Mouse (Mus musculus): Measurements from ENCODE around the gene Slc10a1. TPM values are rescaled to one million over a fixed set of nuclear protein-coding genes. Genes with fewer than 3 reads are reported as not detected.

Slc10a1 gene
- polyA plus RNA-seq, 1 experiment from 2014 or later: 0.87 TPM

- no peak overlapping the region for H3K4me2 ChIP-seq
- no peak overlapping the region for H3K4me3 ChIP-seq (ENCODE audit: low read depth, low read length)
- H3K9ac ChIP-seq (ENCODE audit: low read depth, low read length): no peak overlapping the region
- 79% methylated on average over 3 of the region's 3 CpGs for WGBS (ENCODE audit: insufficient replicate concordance)
- no peak overlapping the region for H3K27ac ChIP-seq (ENCODE audit: low read depth, low read length)
- H3K36me3 ChIP-seq (ENCODE audit: control insufficient read depth, insufficient read depth, low read length): no peaks in the 10 kb centered on the region
- H3K9me3 ChIP-seq (replicated peaks; ENCODE audit: control insufficient read depth, low read length): no peaks in the 10 kb centered on the region
- no peak for ATAC-seq (replicated peaks; ENCODE audit: insufficient number of reproducible peaks, low FRiP score, low TSS enrichment)
- H3K27me3 ChIP-seq (ENCODE audit: control insufficient read depth, insufficient read depth, low read length): no peaks in the 10 kb centered on the region
- no peaks in the 10 kb centered on the region for H3K4me1 ChIP-seq (ENCODE audit: control insufficient read depth, insufficient read depth, low read length)
These were observed 36.9 kb downstream of the Slc10a1 start for GRCm38 (mm10) chr12:80931402-80932140.

- H3K27me3 ChIP-seq (ENCODE audit: control insufficient read depth, insufficient read depth, low read length): no peaks in the 10 kb centered on the region
- H3K4me1 ChIP-seq (ENCODE audit: control insufficient read depth, insufficient read depth, low read length): no peaks in the 10 kb centered on the region
- ATAC-seq (replicated peaks; ENCODE audit: insufficient number of reproducible peaks, low FRiP score, low TSS enrichment): no peak
- H3K4me3 ChIP-seq (ENCODE audit: low read depth, low read length): no peak overlapping the region
- 76% methylated on average over 7 of the region's 7 CpGs for WGBS (ENCODE audit: insufficient replicate concordance)
- no peak overlapping the region for H3K9ac ChIP-seq (ENCODE audit: low read depth, low read length)
- no peak overlapping the region for H3K27ac ChIP-seq (ENCODE audit: low read depth, low read length)
- no peaks in the 10 kb centered on the region for H3K36me3 ChIP-seq (ENCODE audit: control insufficient read depth, insufficient read depth, low read length)
- no peak overlapping the region for H3K4me2 ChIP-seq
- H3K9me3 ChIP-seq (replicated peaks; ENCODE audit: control insufficient read depth, low read length): no peaks in the 10 kb centered on the region
These were observed 38.4 kb downstream of the Slc10a1 start for GRCm38 (mm10) chr12:80930141-80930540.

- H3K4me1 ChIP-seq (ENCODE audit: control insufficient read depth, insufficient read depth, low read length): no peaks in the 10 kb centered on the region
- no peak overlapping the region for H3K4me3 ChIP-seq (ENCODE audit: low read depth, low read length)
- H3K27me3 ChIP-seq (ENCODE audit: control insufficient read depth, insufficient read depth, low read length): no peaks in the 10 kb centered on the region
- no peak for ATAC-seq (replicated peaks; ENCODE audit: insufficient number of reproducible peaks, low FRiP score, low TSS enrichment)
- no peak overlapping the region for H3K9ac ChIP-seq (ENCODE audit: low read depth, low read length)
- H3K9me3 ChIP-seq (replicated peaks; ENCODE audit: control insufficient read depth, low read length): no peaks in the 10 kb centered on the region
- no peak overlapping the region for H3K27ac ChIP-seq (ENCODE audit: low read depth, low read length)
- H3K36me3 ChIP-seq (ENCODE audit: control insufficient read depth, insufficient read depth, low read length): no peaks in the 10 kb centered on the region
- H3K4me2 ChIP-seq: no peak overlapping the region
- 79% methylated on average over 3 of the region's 3 CpGs for whole genome bisulfite sequencing (ENCODE audit: insufficient replicate concordance)
These were observed 39.6 kb downstream of the Slc10a1 start for GRCm38 (mm10) chr12:80928881-80929280.

DNA sequence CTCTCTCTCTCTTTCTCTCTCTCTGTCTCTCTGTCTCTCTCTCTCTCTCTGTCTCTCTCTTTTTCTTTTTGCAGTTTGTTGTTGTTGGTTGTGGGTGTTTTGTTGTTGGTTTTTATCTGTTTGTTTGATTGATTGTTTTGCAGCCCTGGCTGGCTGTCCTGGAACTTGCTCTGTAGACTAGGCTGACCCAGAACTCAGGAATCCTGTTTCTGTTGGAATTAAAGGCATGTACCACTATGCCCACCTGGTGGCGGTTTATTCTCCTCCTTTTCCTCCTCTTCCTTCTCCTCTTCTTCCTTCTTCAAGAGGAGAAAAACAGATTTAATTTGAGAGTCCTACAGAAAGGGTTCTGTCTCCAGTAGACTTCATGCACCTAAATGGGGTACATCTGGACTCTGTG, 41.0 kb downstream of the Slc10a1 start:
- no peaks in the 10 kb centered on the region for H3K4me1 ChIP-seq (ENCODE audit: control insufficient read depth, insufficient read depth, low read length)
- H3K4me2 ChIP-seq: no peak overlapping the region
- ATAC-seq (replicated peaks; ENCODE audit: insufficient number of reproducible peaks, low FRiP score, low TSS enrichment): no peak
- H3K9me3 ChIP-seq (replicated peaks; ENCODE audit: control insufficient read depth, low read length): no peaks in the 10 kb centered on the region
- H3K36me3 ChIP-seq (ENCODE audit: control insufficient read depth, insufficient read depth, low read length): no peaks in the 10 kb centered on the region
- no peak overlapping the region for H3K9ac ChIP-seq (ENCODE audit: low read depth, low read length)
- WGBS (ENCODE audit: insufficient replicate concordance): 58% methylated on average over 1 of the region's 1 CpGs
- H3K27ac ChIP-seq (ENCODE audit: low read depth, low read length): no peak overlapping the region
- H3K27me3 ChIP-seq (ENCODE audit: control insufficient read depth, insufficient read depth, low read length): no peaks in the 10 kb centered on the region
- H3K4me3 ChIP-seq (ENCODE audit: low read depth, low read length): no peak overlapping the region

DNA sequence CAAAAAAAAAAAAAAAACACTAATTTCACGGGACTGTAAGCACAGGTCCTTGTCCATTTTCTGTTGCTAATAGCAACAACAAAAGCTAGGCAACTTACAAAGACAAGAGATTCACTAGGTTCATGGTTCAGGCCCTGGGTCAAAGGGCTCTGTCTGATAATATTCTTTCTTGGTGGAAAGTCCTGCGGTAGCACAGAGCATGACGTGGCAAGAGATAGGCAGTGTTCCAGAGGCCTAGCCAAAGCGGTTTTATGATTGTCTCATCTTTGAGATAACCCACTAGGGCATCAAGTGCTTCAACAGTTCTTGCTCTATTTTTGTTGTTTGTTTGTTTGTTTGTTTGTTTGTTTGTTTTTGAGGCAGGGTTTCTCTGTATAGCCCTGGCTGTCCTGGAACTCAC, 42.0 kb downstream of the Slc10a1 start:
- H3K36me3 ChIP-seq (ENCODE audit: control insufficient read depth, insufficient read depth, low read length): no peaks in the 10 kb centered on the region
- ATAC-seq (replicated peaks; ENCODE audit: insufficient number of reproducible peaks, low FRiP score, low TSS enrichment): no peak
- WGBS (ENCODE audit: insufficient replicate concordance): 67% methylated on average over 4 of the region's 4 CpGs
- no peaks in the 10 kb centered on the region for H3K27me3 ChIP-seq (ENCODE audit: control insufficient read depth, insufficient read depth, low read length)
- no peaks in the 10 kb centered on the region for H3K9me3 ChIP-seq (replicated peaks; ENCODE audit: control insufficient read depth, low read length)
- H3K4me1 ChIP-seq (ENCODE audit: control insufficient read depth, insufficient read depth, low read length): no peaks in the 10 kb centered on the region
- H3K4me2 ChIP-seq: no peak overlapping the region
- H3K4me3 ChIP-seq (ENCODE audit: low read depth, low read length): no peak overlapping the region
- no peak overlapping the region for H3K9ac ChIP-seq (ENCODE audit: low read depth, low read length)
- no peak overlapping the region for H3K27ac ChIP-seq (ENCODE audit: low read depth, low read length)

DNA sequence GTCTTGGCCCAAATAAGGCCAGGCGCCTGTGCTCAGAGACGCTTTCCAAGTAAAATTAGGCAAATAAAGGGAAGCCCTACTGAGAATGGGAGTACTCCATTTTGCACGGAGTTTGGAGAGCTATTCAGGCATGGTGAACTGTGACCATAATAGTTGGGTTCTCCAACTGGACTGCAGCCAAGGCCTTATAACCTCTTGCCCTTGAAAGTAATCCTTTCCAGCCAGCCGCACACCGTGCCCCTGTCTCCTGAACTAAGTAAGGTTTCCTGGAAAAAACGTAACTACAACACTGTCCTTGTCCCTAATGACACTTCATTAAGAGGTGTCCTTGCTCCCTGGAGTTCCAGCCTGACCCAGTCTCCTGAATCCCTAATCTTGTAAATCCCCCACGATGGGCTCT, 42.6 kb downstream of the Slc10a1 start:
- Histone ChIP-seq H3K4me3 (ENCODE audit: low read depth, low read length) (no peak overlapping the region), H3K4me2 (no peak overlapping the region), H3K27ac (ENCODE audit: low read depth, low read length) (no peak overlapping the region), H3K4me1 (ENCODE audit: control insufficient read depth, insufficient read depth, low read length) (no peaks in the 10 kb centered on the region), H3K27me3 (ENCODE audit: control insufficient read depth, insufficient read depth, low read length) (no peaks in the 10 kb centered on the region), H3K9ac (ENCODE audit: low read depth, low read length) (no peak overlapping the region), H3K9me3 (replicated peaks; ENCODE audit: control insufficient read depth, low read length) (no peaks in the 10 kb centered on the region), H3K36me3 (ENCODE audit: control insufficient read depth, insufficient read depth, low read length) (no peaks in the 10 kb centered on the region)
- WGBS (ENCODE audit: insufficient replicate concordance): 47% methylated on average over 7 of the region's 7 CpGs
- ATAC-seq (replicated peaks; ENCODE audit: insufficient number of reproducible peaks, low FRiP score, low TSS enrichment): no peak

GRCm38 (mm10) chr12:80924205-80924604, 44.3 kb downstream of the Slc10a1 start:
- WGBS (ENCODE audit: insufficient replicate concordance): 72% methylated on average over 3 of the region's 3 CpGs
- H3K9me3 ChIP-seq (replicated peaks; ENCODE audit: control insufficient read depth, low read length): no peaks in the 10 kb centered on the region
- 0 out of 2 replicates have a peak, but pooled peaks have one; percentile 10 for ATAC-seq (replicated peaks; ENCODE audit: insufficient number of reproducible peaks, low FRiP score, low TSS enrichment)
- no peak overlapping the region for H3K4me2 ChIP-seq
- no peak overlapping the region for H3K9ac ChIP-seq (ENCODE audit: low read depth, low read length)
- no peaks in the 10 kb centered on the region for H3K36me3 ChIP-seq (ENCODE audit: control insufficient read depth, insufficient read depth, low read length)
- H3K27me3 ChIP-seq (ENCODE audit: control insufficient read depth, insufficient read depth, low read length): no peaks in the 10 kb centered on the region
- no peak overlapping the region for H3K27ac ChIP-seq (ENCODE audit: low read depth, low read length)
- H3K4me3 ChIP-seq (ENCODE audit: low read depth, low read length): no peak overlapping the region
- H3K4me1 ChIP-seq (ENCODE audit: control insufficient read depth, insufficient read depth, low read length): no peaks in the 10 kb centered on the region

DNA sequence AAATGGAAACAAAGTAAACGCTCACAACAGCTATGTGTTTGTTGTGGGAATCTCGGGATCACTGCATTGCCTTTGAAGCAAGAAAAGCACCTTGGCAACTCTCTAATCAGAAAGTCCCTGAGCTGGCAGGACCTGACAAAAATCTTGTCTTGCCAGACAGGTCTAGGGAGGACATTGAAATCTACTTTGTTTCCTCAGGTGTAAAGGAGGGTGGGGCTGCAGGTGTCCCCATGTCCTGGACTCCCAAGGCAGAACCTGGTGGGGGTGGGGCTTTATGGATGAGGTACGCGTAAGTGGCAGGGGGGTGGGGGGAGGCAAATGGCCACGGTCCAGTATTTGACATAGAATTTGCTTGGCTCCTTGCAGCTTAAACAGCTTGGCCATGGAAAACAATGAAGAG, 44.9 kb downstream of the Slc10a1 start:
- H3K27me3 ChIP-seq (ENCODE audit: control insufficient read depth, insufficient read depth, low read length): no peaks in the 10 kb centered on the region
- no peak overlapping the region for H3K4me2 ChIP-seq
- H3K4me3 ChIP-seq (ENCODE audit: low read depth, low read length): no peak overlapping the region
- H3K9ac ChIP-seq (ENCODE audit: low read depth, low read length): no peak overlapping the region
- no peak overlapping the region for H3K27ac ChIP-seq (ENCODE audit: low read depth, low read length)
- H3K36me3 ChIP-seq (ENCODE audit: control insufficient read depth, insufficient read depth, low read length): no peaks in the 10 kb centered on the region
- ATAC-seq (replicated peaks; ENCODE audit: insufficient number of reproducible peaks, low FRiP score, low TSS enrichment): no peak
- H3K9me3 ChIP-seq (replicated peaks; ENCODE audit: control insufficient read depth, low read length): no peaks in the 10 kb centered on the region
- no peaks in the 10 kb centered on the region for H3K4me1 ChIP-seq (ENCODE audit: control insufficient read depth, insufficient read depth, low read length)
- WGBS (ENCODE audit: insufficient replicate concordance): 69% methylated on average over 5 of the region's 5 CpGs

GRCm38 (mm10) chr12:80922869-80923268, 45.6 kb downstream of the Slc10a1 start:
- H3K4me2 ChIP-seq: peak overlapping the region; percentile 3; the same call in 1 of the 2 replicates
- H3K4me1 ChIP-seq (ENCODE audit: control insufficient read depth, insufficient read depth, low read length): no peaks in the 10 kb centered on the region
- no peak overlapping the region for H3K27ac ChIP-seq (ENCODE audit: low read depth, low read length)
- no peaks in the 10 kb centered on the region for H3K9me3 ChIP-seq (replicated peaks; ENCODE audit: control insufficient read depth, low read length)
- no peak overlapping the region for H3K9ac ChIP-seq (ENCODE audit: low read depth, low read length)
- 3% methylated on average over 7 of the region's 7 CpGs for WGBS (ENCODE audit: insufficient replicate concordance)
- H3K4me3 ChIP-seq (ENCODE audit: low read depth, low read length): no peak overlapping the region
- no peak for ATAC-seq (replicated peaks; ENCODE audit: insufficient number of reproducible peaks, low FRiP score, low TSS enrichment)
- no peaks in the 10 kb centered on the region for H3K27me3 ChIP-seq (ENCODE audit: control insufficient read depth, insufficient read depth, low read length)
- H3K36me3 ChIP-seq (ENCODE audit: control insufficient read depth, insufficient read depth, low read length): no peaks in the 10 kb centered on the region

Measured in heart, embryonic 11.5 days (tissue).